Mouse (Mus musculus): ENCODE measurements around the gene Gm17079.
"Not testable (repeated sequence)": the region's sequence is repeated elsewhere in the genome, so short reads cannot be mapped to it uniquely, and the experiment has no call there.

The Gm17079 gene

DNA sequence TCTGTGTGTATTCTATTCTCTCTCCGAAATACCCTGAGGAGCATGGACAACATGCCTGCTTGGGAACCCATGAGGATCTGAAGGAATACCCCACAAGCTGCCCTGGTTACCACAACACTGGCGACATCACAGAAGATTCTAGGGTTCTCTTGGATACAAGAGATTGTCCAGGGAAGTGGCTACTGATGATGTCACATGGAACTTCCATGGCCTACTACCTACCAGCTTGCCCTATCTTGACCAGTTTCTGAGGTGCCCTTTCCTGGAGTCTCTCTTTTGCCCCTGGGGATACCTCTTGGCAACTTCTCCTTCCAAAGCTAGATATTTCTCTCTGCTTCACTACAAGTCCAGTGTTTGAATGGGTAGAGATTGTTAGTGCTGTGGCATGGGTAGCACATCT, at the start of gene Gm17079:
Gm17079 (minus strand) TSS at position 101 of the 400 bp plus-strand sequence.
- not testable (repeated sequence) for DNase-seq (ENCODE audit: low spot score)

DNA sequence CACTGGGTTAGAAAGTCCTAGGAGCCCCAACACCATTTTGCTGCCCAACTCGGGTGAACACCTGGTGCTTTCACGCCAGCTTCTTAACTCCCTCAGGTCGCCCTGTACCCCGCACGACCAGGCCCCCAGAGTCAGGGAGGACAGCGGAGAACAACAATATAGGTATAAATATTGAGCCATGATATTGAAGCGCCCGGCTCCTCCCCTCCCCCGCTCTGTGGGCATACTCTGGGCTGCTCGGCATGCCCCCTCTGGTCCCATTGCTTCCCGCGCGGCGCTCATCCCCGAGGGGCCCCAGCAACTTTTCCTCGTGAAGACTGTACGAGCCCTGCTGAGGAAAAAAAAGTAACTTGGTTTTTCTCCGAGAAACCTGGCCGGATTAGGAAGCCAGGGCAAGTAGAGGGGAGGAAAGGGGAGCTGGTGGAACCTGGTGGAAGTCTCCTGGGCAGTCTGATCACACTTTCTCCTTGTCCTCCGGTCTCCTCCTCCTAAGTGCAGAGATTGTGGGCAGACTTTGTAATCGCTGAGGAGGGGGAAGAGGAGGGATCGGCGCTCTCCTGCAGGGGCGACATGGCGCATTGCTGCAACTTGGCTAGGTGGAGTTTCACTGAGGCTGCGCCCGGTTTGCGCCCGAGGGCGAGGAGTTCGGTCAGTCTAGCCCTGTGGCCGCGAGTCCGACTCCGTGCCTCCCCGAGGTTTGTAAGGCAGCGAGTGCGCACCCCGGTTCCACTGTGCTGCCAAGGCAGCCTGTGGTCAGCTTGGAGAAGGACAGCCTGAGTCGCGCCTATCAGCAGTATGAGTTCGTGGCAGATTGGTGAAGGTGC, 45.3 kb upstream of the Gm17079 start:
- DNase-seq (ENCODE audit: low spot score), result peak; percentile 56

GRCm38 (mm10) chr14:51739150-51739993, 44.1 kb upstream of the Gm17079 start:
- DNase-seq (ENCODE audit: low spot score), result peak; percentile 26

DNA sequence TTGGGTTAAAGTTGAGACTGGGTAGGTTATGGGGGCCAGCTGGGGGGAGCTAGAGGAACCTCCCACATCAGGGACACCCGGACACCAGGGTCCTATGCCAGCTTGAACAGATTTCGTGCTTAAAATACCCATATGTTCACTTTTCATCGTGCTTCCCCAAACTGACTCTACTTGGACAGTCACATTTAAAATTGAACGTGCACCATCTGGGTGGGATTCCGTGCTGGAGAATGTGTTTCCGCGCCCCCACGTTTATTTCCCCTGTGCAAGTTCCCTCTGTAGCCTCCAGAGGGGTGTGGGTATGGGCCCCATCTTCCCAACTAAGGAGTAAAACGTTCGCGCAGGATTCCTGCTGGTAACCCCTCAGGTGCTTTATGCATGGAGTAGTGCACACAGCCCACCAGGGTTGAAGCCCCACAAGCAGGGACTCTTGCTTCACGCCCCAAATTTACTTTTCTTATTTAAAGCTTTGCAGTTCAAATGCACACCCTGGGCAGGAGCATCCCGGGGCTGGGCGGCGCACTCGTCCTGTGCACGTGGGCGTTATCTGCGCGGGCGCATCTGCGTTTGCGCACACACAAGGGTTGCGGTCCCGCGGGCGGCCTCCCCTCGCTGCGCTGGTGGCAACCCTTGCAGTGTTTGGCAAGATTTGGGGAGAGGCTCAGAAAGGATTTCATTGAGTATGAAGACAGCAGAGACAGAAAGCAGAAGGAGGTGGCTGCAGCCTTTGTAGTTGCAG, 43.3 kb upstream of the Gm17079 start:
- DNase-seq (ENCODE audit: low spot score), result no peak

- no peak for DNase-seq (ENCODE audit: low spot score)
These were observed 42.7 kb upstream of the Gm17079 start for GRCm38 (mm10) chr14:51737967-51738366.

GRCm38 (mm10) chr14:51717083-51717482, 21.8 kb upstream of the Gm17079 start, which contains the start of gene Gm5800:
Gm5800 (minus strand) TSS chr14:51717183.
- no peak for DNase-seq (ENCODE audit: low spot score)

GRCm38 (mm10) chr14:51677269-51677668, 18.0 kb downstream of the Gm17079 start:
- no peak for DNase-seq (ENCODE audit: low spot score)

Measured in embryo, embryonic 10 days (tissue).